Mouse (Mus musculus) ovary, adult 10 weeks (tissue): ENCODE data around the gene Gm7102. TPM values are rescaled to one million over a fixed set of nuclear protein-coding genes. Genes with fewer than 3 reads are reported as not detected.

ENCODE experiments used
- polyA plus RNA-seq: library from polyadenylated mRNA; stranded (reverse); fragments of 350-450 nt; fragmentation: Illumina TruSeq; extraction: RNeasy Lipid Tissue Mini Kit (QIAGEN cat#74804); gene quantifications from one replicate; pipeline ENCODE4 v1.2.3, GENCODE M21; 2014

Gene Gm7102
- polyA plus RNA-seq: not detected

DNA sequence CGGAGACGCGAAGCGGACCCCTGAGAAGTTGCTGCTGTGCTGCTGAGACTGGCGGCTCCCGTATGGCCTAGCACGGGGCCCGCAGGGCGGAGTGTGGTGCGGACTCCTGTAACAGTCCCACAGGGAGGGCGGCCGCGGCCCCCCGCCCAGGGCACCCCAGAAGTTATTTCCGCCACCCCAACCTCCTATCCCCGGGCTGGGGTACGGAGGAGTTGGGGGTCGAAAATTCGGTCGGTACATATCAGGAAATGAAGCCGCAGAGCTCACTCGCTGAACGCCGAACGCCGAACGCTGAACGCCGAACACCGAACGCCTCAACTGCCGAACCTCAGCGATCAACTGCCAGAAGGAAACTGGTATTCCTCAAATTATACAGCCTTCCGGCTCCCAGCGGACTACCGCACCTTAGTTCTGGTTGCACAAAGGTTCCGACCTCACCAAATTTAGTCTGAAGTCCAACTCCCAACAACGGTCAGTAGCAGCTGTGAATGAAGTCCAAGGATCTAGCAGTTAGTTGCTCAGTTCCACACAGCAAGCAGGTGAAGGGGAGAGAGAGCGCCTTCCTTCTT, at the start of gene Gm7102:
TSS of gene Gm7102 (minus strand) at position 554 of the 569 bp plus-strand sequence.

DNA sequence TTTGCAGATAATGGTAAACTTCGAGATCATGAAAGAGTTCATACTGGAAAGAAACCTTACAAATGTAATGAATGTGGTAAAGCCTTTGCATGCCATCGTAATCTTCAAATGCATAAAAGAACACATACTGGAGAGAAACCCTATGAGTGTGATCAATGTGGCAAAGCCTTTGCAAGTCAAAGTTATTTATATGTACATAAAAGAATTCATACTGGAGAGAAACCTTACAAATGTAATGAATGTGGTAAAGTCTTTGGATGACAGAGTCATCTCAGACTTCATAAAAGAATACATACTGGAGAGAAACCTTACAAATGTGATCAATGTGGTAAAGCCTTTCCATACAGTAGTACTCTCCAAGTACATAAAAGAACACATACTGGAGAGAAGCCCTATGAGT, 7.5 kb upstream of the Gm7102 start, which contains the start of gene Gm6020:
TSS of gene Gm6020 (plus strand) at position 301 of the 400 bp plus-strand sequence.

DNA sequence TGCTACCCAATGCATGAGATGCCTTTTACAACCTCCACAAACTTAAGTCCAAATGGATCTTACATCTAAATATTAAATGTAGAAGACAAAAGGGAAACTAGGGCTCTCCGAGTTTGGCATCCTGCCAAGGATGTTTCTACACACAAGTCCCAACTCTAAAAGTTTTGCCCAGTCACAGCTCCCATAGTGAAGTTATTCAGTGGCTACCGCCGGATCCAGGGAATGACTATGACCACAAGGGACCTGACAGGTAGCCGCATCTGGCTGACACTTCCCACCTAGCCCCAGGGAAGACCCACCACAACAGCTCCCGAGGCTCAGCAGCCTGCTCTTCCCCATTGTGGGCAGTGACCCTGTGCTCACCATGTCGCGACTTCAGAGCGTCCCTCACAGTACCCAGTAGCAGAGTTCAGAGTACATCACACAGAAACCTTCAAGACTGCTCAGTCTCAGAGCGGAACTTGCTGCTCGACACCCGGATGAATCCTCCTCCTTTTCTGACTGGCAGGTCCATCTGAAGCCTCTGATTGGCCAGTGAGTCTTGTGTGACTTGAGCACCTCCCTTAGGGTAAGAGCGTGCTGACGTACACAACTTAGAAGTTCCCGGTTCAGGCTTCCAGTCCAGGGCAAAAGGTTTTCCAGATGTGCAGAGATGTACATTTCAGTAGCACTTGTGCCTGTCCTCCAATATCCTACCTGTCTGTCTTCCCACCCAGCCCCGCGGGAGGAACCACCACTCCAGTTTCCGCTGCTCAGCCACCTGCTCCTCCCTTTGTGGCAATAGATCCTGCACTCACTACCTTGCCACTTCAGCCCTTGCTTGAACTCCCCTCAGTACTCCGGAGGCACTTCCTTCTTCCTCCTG, 35.5 kb downstream of the Gm7102 start, which contains the start of gene Zfp950:
TSS of gene Zfp950 (minus strand) at position 499 of the 865 bp plus-strand sequence.

Other genes starting within 250 kb of the Gm7102 start
- 147 TPM for gene Zfp950, start 35.5 kb downstream of the Gm7102 start, polyA plus RNA-seq
- not detected for gene Gm6020, start 7.6 kb upstream of the Gm7102 start, polyA plus RNA-seq
- 2.9 TPM for gene Csf2ra, start 52.1 kb upstream of the Gm7102 start, polyA plus RNA-seq
- not detected for gene Gm21060, start 120.8 kb upstream of the Gm7102 start, polyA plus RNA-seq